Mouse (Mus musculus): Measurements from ENCODE around the gene Defb23. TPM values are rescaled to one million over a fixed set of nuclear protein-coding genes. Genes with fewer than 3 reads are reported as not detected.
"Not testable (repeated sequence)": the region's sequence is repeated elsewhere in the genome, so short reads cannot be mapped to it uniquely, and the experiment has no call there.

The Defb23 gene
- total and polyA plus RNA-seq, 2 experiments from 2014 or later: not detected

- H3K27ac ChIP-seq (ENCODE audit: low read depth): no peak overlapping the region
- TF ChIP-seq EP300 (IDR thresholded peaks at IDR 0.05; ENCODE audit: low read depth) (no peak), CTCF (IDR thresholded peaks at IDR 0.05; ENCODE audit: low read depth) (peak; percentile 44)
- 70% methylated on average over 1 of the region's 1 CpGs for whole genome bisulfite sequencing
- no peak for ATAC-seq (ENCODE audit: insufficient read depth, low read depth)
- no peak overlapping the region for H3K9ac ChIP-seq (replicated peaks; ENCODE audit: low read depth, low read length)
- H3K4me2 ChIP-seq (ENCODE audit: low read depth, low read length): no peak overlapping the region
- H3K36me3 ChIP-seq (replicated peaks; ENCODE audit: control insufficient read depth, insufficient read depth, low read length): no peaks in the 10 kb centered on the region
- DNase-seq (ENCODE audit: low spot score): no peak
- H3K4me3 ChIP-seq (ENCODE audit: low read depth, low read length): no peak overlapping the region
- H3K9me3 ChIP-seq (replicated peaks; ENCODE audit: control insufficient read depth, low read length): no peaks in the 10 kb centered on the region
- H3K27me3 ChIP-seq (ENCODE audit: control insufficient read depth, insufficient read depth, low read length): no peaks in the 10 kb centered on the region
- 0 out of 2 replicates have a peak, but pooled peaks cover 10% of the 10 kb centered on the region for H3K4me1 ChIP-seq (ENCODE audit: control insufficient read depth, insufficient read depth)
Observed at GRCm38 (mm10) chr2:152438963-152439362, 25.5 kb downstream of the Defb23 start.

GRCm38 (mm10) chr2:152436983-152437860 is 27.2 kb downstream of the Defb23 start:
- peak overlapping the region; percentile 53 for H3K4me2 ChIP-seq (ENCODE audit: low read depth, low read length)
- no peak overlapping the region for H3K9ac ChIP-seq (replicated peaks; ENCODE audit: low read depth, low read length)
- H3K27me3 ChIP-seq (ENCODE audit: control insufficient read depth, insufficient read depth, low read length): no peaks in the 10 kb centered on the region
- H3K4me1 ChIP-seq (ENCODE audit: control insufficient read depth, insufficient read depth): 0 out of 2 replicates have a peak, but pooled peaks cover 10% of the 10 kb centered on the region
- H3K9me3 ChIP-seq (replicated peaks; ENCODE audit: control insufficient read depth, low read length): no peaks in the 10 kb centered on the region
- peak; percentile 84 for DNase-seq (ENCODE audit: low spot score)
- peak overlapping the region; percentile 98 for H3K27ac ChIP-seq (ENCODE audit: low read depth)
- H3K4me3 ChIP-seq (ENCODE audit: low read depth, low read length): peak overlapping the region; percentile 8; the same call in 1 of the 2 replicates
- 2% methylated on average over 23 of the region's 23 CpGs for WGBS
- H3K36me3 ChIP-seq (replicated peaks; ENCODE audit: control insufficient read depth, insufficient read depth, low read length): no peaks in the 10 kb centered on the region
- peak; percentile 80 for ATAC-seq (ENCODE audit: insufficient read depth, low read depth)
- TF ChIP-seq EP300 (IDR thresholded peaks at IDR 0.05; ENCODE audit: low read depth) (peak; percentile 68; the same call in 1 of the 2 replicates), CTCF (IDR thresholded peaks at IDR 0.05; ENCODE audit: low read depth) (peak; percentile 95)

GRCm38 (mm10) chr2:152436405-152436901 is 28.0 kb downstream of the Defb23 start:
- Histone ChIP-seq H3K36me3 (replicated peaks; ENCODE audit: control insufficient read depth, insufficient read depth, low read length) (no peaks in the 10 kb centered on the region), H3K4me1 (ENCODE audit: control insufficient read depth, insufficient read depth) (0 out of 2 replicates have a peak, but pooled peaks cover 10% of the 10 kb centered on the region), H3K4me2 (ENCODE audit: low read depth, low read length) (peak overlapping the region; percentile 19; the same call in 1 of the 2 replicates), H3K27me3 (ENCODE audit: control insufficient read depth, insufficient read depth, low read length) (no peaks in the 10 kb centered on the region), H3K4me3 (ENCODE audit: low read depth, low read length) (no peak overlapping the region), H3K9me3 (replicated peaks; ENCODE audit: control insufficient read depth, low read length) (no peaks in the 10 kb centered on the region), H3K9ac (replicated peaks; ENCODE audit: low read depth, low read length) (no peak overlapping the region; the same call in 1 of the 2 replicates), H3K27ac (ENCODE audit: low read depth) (peak overlapping the region; percentile 98)
- DNase-seq (ENCODE audit: low spot score) (peak; percentile 85), ATAC-seq (ENCODE audit: insufficient read depth, low read depth) (peak; percentile 87)
- TF ChIP-seq EP300 (IDR thresholded peaks at IDR 0.05; ENCODE audit: low read depth) (no peak), CTCF (IDR thresholded peaks at IDR 0.05; ENCODE audit: low read depth) (no peak)
- 30% methylated on average over 7 of the region's 7 CpGs for WGBS

- not testable (repeated sequence) for ATAC-seq (ENCODE audit: insufficient read depth, low read depth); DNase-seq (ENCODE audit: low spot score); H3K4me3 ChIP-seq (ENCODE audit: low read depth, low read length); H3K9ac ChIP-seq (replicated peaks; ENCODE audit: low read depth, low read length); H3K4me2 ChIP-seq (ENCODE audit: low read depth, low read length); H3K27ac ChIP-seq (ENCODE audit: low read depth); H3K27me3 ChIP-seq (ENCODE audit: control insufficient read depth, insufficient read depth, low read length); H3K4me1 ChIP-seq (ENCODE audit: control insufficient read depth, insufficient read depth); H3K9me3 ChIP-seq (replicated peaks; ENCODE audit: control insufficient read depth, low read length); H3K36me3 ChIP-seq (replicated peaks; ENCODE audit: control insufficient read depth, insufficient read depth, low read length)
- 85% methylated on average over 2 of the region's 2 CpGs for WGBS
Observed at GRCm38 (mm10) chr2:152428481-152428880, 35.9 kb downstream of the Defb23 start.

GRCm38 (mm10) chr2:152427493-152427892 is 36.9 kb downstream of the Defb23 start:
- Histone ChIP-seq H3K4me3 (ENCODE audit: low read depth, low read length) (no peak overlapping the region), H3K9me3 (replicated peaks; ENCODE audit: control insufficient read depth, low read length) (no peaks in the 10 kb centered on the region), H3K4me1 (ENCODE audit: control insufficient read depth, insufficient read depth) (peaks cover 4% of the 10 kb centered on the region; the same call in 1 of the 2 replicates), H3K27ac (ENCODE audit: low read depth) (no peak overlapping the region), H3K36me3 (replicated peaks; ENCODE audit: control insufficient read depth, insufficient read depth, low read length) (no peaks in the 10 kb centered on the region), H3K9ac (replicated peaks; ENCODE audit: low read depth, low read length) (no peak overlapping the region), H3K27me3 (ENCODE audit: control insufficient read depth, insufficient read depth, low read length) (no peaks in the 10 kb centered on the region), H3K4me2 (ENCODE audit: low read depth, low read length) (0 out of 2 replicates have a peak overlapping the region, but pooled peaks have one; percentile 9)
- no peak for ATAC-seq (ENCODE audit: insufficient read depth, low read depth)
- TF ChIP-seq EP300 (IDR thresholded peaks at IDR 0.05; ENCODE audit: low read depth) (no peak), CTCF (IDR thresholded peaks at IDR 0.05; ENCODE audit: low read depth) (no peak)
- no peak for DNase-seq (ENCODE audit: low spot score)
- 12% methylated on average over 12 of the region's 12 CpGs for WGBS
